Comparison of ENCODE assay signal across 8 mouse cellular contexts in genomic region chr4:126147533-126148160, GRCm38 (mm10). TPM values are rescaled to one million over a fixed set of nuclear protein-coding genes. Genes with fewer than 3 reads are reported as not detected.
A peak's percentile ranks its signal among the peaks of the same experiment; 100 is the strongest.
DNase-seq lines count a peak whose midpoint lies in the region; ATAC-seq and TF ChIP-seq lines count a peak whose summit lies in the region.

TSS of gene Eva1b (plus strand) at chr4:126147744.

- H3K27ac ChIP-seq in layer of hippocampus, adult 2 months: peak within 1 kb of the TSS; percentile 67; the same call in 1 of the 2 replicates
- H3K27ac ChIP-seq in forebrain, embryonic 11.5 days (ENCODE audit: low read depth, low read length): no peak within 1 kb of the TSS
- 0 out of 2 replicates have a peak within 1 kb of the TSS, but pooled peaks have one; percentile 10 for H3K27ac ChIP-seq in midbrain, embryonic 12.5 days (replicated peaks)

- 2% methylated on average over 24 of the region's 24 CpGs for WGBS in forebrain, embryonic 11.5 days
- 11% methylated on average over 24 of the region's 24 CpGs for WGBS in large intestine, adult 2 months
- 3% methylated on average over 24 of the region's 24 CpGs for WGBS in midbrain, embryonic 12.5 days

- peak within 1 kb of the TSS; percentile 61 for H3K4me3 ChIP-seq in layer of hippocampus, adult 2 months
- H3K4me3 ChIP-seq in forebrain, embryonic 11.5 days (ENCODE audit: low read depth, low read length): peak within 1 kb of the TSS; percentile 44
- H3K4me3 ChIP-seq in midbrain, embryonic 12.5 days: peak within 1 kb of the TSS; percentile 47

- intact Hi-C loops in heart, postnatal 25 days (cut with DNase I): loop anchor here (5.0 kb wide), 1 partner anchor 35 kb away; no protein-coding TSS in a partner anchor

- H3K27me3 ChIP-seq in forebrain, embryonic 11.5 days (ENCODE audit: control insufficient read depth, insufficient read depth, low read length): peaks cover 28% of the 10 kb centered on the region
- peaks cover 52% of the 10 kb centered on the region for H3K27me3 ChIP-seq in midbrain, embryonic 12.5 days

- no peaks in the 10 kb centered on the region for H3K36me3 ChIP-seq in forebrain, embryonic 11.5 days (ENCODE audit: control insufficient read depth, insufficient read depth, low read length)
- H3K36me3 ChIP-seq in midbrain, embryonic 12.5 days: no peaks in the 10 kb centered on the region

- DNase-seq in layer of hippocampus, adult 2 months (ENCODE audit: low spot score in 2 of 2): no peak
- no peak for DNase-seq in layer of hippocampus, postnatal 36 days
- peak; percentile 73 for DNase-seq in forebrain, embryonic 11.5 days (ENCODE audit: low spot score)
- peak; percentile 63 for DNase-seq in heart, postnatal 25 days (ENCODE audit: low spot score)
- no peak for DNase-seq in large intestine, adult 2 months (ENCODE audit: low read depth, low spot score)
- DNase-seq in thymus, postnatal 14 days: peak; percentile 40
- DNase-seq in natural killer cell, adult 2 months (ENCODE audit: low spot score in 2 of 2): no peak

- no peak for TF ChIP-seq CTCF in layer of hippocampus, adult 2 months (conservative IDR thresholded peaks at IDR 0.05)

- H3K4me1 ChIP-seq in forebrain, embryonic 11.5 days (replicated peaks; ENCODE audit: control insufficient read depth, insufficient read depth, low read length): peaks cover 7% of the 10 kb centered on the region
- peaks cover 21% of the 10 kb centered on the region for H3K4me1 ChIP-seq in midbrain, embryonic 12.5 days

- H3K9ac ChIP-seq in forebrain, embryonic 11.5 days (ENCODE audit: low read length): peak within 1 kb of the TSS; percentile 52
- H3K9ac ChIP-seq in midbrain, embryonic 12.5 days (replicated peaks): peak within 1 kb of the TSS; percentile 42

- H3K4me2 ChIP-seq in forebrain, embryonic 11.5 days (ENCODE audit: low read depth, low read length, severe bottlenecking): peak within 1 kb of the TSS; percentile 71
- H3K4me2 ChIP-seq in midbrain, embryonic 12.5 days (replicated peaks): peak within 1 kb of the TSS; percentile 69

- ATAC-seq in forebrain, embryonic 11.5 days (replicated peaks; ENCODE audit: low FRiP score): peak; percentile 22; the same call in 1 of the 2 replicates
- ATAC-seq in midbrain, embryonic 12.5 days (ENCODE audit: low FRiP score, low read depth): 0 out of 2 replicates have a peak, but pooled peaks have one; percentile 38

- H3K9me3 ChIP-seq in forebrain, embryonic 11.5 days (ENCODE audit: control insufficient read depth, low read length): no peaks in the 10 kb centered on the region
- no peaks in the 10 kb centered on the region for H3K9me3 ChIP-seq in midbrain, embryonic 12.5 days

RNA-seq across cellular contexts. Expression of gene Eva1b, which starts in this region (rescaled TPM):
- 1 to 10 TPM; 3.3 to 3.6 TPM for total RNA-seq in layer of hippocampus, adult 2 months (2021)
- 1 to 10 TPM; 1.6 to 2.1 TPM for total RNA-seq in layer of hippocampus, postnatal 36 days (2021)
- 18.6 and 19.0 TPM in 2 replicates for polyA plus RNA-seq in forebrain, embryonic 11.5 days (2014; fragmentation: Nextera tagmentation; extraction: Ambion mirVana)
- 10 to 100 TPM; 15.2 to 17.6 TPM for total RNA-seq in heart, postnatal 25 days (2021)
- polyA plus RNA-seq in large intestine, adult 2 months (2012; rRNA removed): 21.2 and 24.3 TPM in 2 replicates
- 18.6 and 26.8 TPM in 2 replicates for polyA plus RNA-seq in midbrain, embryonic 12.5 days (2016; fragmentation: Nextera tagmentation; extraction: Ambion mirVana)

Comparison
In these comparisons a context has a peak if more than half of its experiments do, and no peak if none do; other contexts are left out.
1. DNase-seq: peak in forebrain, embryonic 11.5 days (single experiment), heart, postnatal 25 days (single experiment) and thymus, postnatal 14 days (single experiment); none in layer of hippocampus, adult 2 months (0 of 2), layer of hippocampus, postnatal 36 days (0 of 2), large intestine, adult 2 months (single experiment) and natural killer cell, adult 2 months (0 of 2).
2. Peak in every context shown above with its lines, with median percentiles within 50 percentile points of each other: H3K4me3 ChIP-seq.